Mouse (Mus musculus) frontal cortex, postnatal 36 days (tissue): ENCODE measurements at regions not wholly inside any gene's neighbourhood (a gene's known extent, or its start where the extent isn't known, plus 50 kb on each side); places are given as distances from the start of the nearest gene placed in this dataset.
"Not testable (repeated sequence)": the region's sequence is repeated elsewhere in the genome, so short reads cannot be mapped to it uniquely, and the experiment has no call there.

Experiments used
- DNase-seq, 2 experiments: peaks; one replicate each; pipeline ENCODE4 v3.0.0; 2022; ENCODE audit warnings: low spot score in 2 of 2

- DNase-seq = no peak
These were observed 74.2 kb downstream of the Dmrta1 start for GRCm38 (mm10) chr4:89753484-89753883.

- DNase-seq = no peak
These were observed 97.0 kb downstream of the Dmrta1 start for GRCm38 (mm10) chr4:89776269-89776668.

- DNase-seq = no peak
These were observed 102.3 kb downstream of the Dmrta1 start for GRCm38 (mm10) chr4:89781487-89781886.

- DNase-seq = peak in 1 of 2 experiments; percentile 6
These were observed 137.6 kb downstream of the Dmrta1 start for GRCm38 (mm10) chr4:89816823-89817222.

- peak; percentile 1 to 13 for DNase-seq
These were observed 155.4 kb downstream of the Dmrta1 start for GRCm38 (mm10) chr4:89834552-89835206.

GRCm38 (mm10) chr4:89875375-89876055 lies 196.3 kb downstream of the Dmrta1 start:
- peak; percentile 3 to 19 for DNase-seq

- DNase-seq = not testable (repeated sequence)
These were observed 196.9 kb downstream of the Dmrta1 start for GRCm38 (mm10) chr4:89876131-89876530.

GRCm38 (mm10) chr4:89881083-89881482 lies 201.8 kb downstream of the Dmrta1 start:
- DNase-seq = peak in 1 of 2 experiments; percentile 39

- no peak for DNase-seq
These were observed 230.4 kb downstream of the Dmrta1 start for GRCm38 (mm10) chr4:89909622-89910021.

GRCm38 (mm10) chr4:89937673-89938072 lies 258.4 kb downstream of the Dmrta1 start:
- DNase-seq = no peak

GRCm38 (mm10) chr4:89941308-89941707 lies 262.1 kb downstream of the Dmrta1 start:
- DNase-seq = no peak

GRCm38 (mm10) chr4:89976146-89976545 lies 242.5 kb upstream of the Zfp352 start:
- no peak for DNase-seq

- DNase-seq = no peak
These were observed 215.2 kb upstream of the Zfp352 start for GRCm38 (mm10) chr4:90003413-90003812.

GRCm38 (mm10) chr4:90003898-90004297 lies 214.7 kb upstream of the Zfp352 start:
- peak in 1 of 2 experiments; percentile 8 for DNase-seq

GRCm38 (mm10) chr4:90012723-90013122 lies 205.9 kb upstream of the Zfp352 start:
- no peak for DNase-seq

GRCm38 (mm10) chr4:90014203-90014602 lies 204.4 kb upstream of the Zfp352 start:
- DNase-seq = no peak
